Mouse (Mus musculus): ENCODE results near the gene Nupr1l. TPM values are rescaled to one million over a fixed set of nuclear protein-coding genes. Genes with fewer than 3 reads are reported as not detected.
"Not testable (repeated sequence)": the region's sequence is repeated elsewhere in the genome, so short reads cannot be mapped to it uniquely, and the experiment has no call there.

Gene Nupr1l
- polyA plus RNA-seq, 1 experiment from 2014 or later: 6.6 TPM

GRCm38 (mm10) chr5:129921972-129922371, 13.6 kb downstream of the Nupr1l start:
- Histone ChIP-seq H3K9ac (no peak overlapping the region), H3K4me2 (replicated peaks) (no peak overlapping the region), H3K9me3 (replicated peaks) (no peaks in the 10 kb centered on the region), H3K4me1 (no peaks in the 10 kb centered on the region), H3K27me3 (no peaks in the 10 kb centered on the region), H3K36me3 (no peaks in the 10 kb centered on the region), H3K4me3 (no peak overlapping the region), H3K27ac (no peak overlapping the region)
- 95% methylated on average over 4 of the region's 4 CpGs for WGBS
- ATAC-seq (ENCODE audit: low FRiP score): no peak

DNA sequence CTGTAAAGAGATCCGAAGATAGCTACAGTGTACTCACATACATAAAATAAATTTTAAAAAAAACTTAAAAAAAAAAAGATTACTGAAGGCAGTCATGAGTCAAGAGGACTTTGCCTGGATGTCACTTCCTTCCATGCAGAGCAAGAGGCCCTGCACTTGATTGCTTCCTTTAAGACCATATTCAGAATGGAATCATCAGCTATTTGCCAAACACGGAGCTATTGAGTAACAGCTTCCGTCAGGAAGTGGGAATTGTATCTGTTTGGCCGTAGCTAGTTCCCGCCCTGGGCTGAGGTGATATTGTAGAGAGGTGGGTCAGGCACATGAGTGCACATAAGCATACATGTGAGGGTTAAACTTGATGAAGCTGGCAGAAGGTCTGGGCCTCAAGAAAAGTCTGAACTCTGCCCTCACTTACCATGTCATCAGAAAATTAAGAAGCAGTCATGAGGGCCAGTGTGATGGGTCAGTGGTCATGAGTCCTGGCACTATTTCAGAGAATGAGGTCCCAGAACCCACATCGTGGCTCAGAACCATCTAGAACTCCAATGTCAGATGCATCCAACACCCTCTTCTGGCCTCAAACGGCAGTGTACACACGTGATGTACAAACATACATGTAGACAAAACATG, 16.6 kb downstream of the Nupr1l start:
- Histone ChIP-seq H3K4me3 (no peak overlapping the region), H3K9ac (no peak overlapping the region), H3K4me2 (replicated peaks) (no peak overlapping the region), H3K27ac (no peak overlapping the region), H3K27me3 (no peaks in the 10 kb centered on the region), H3K9me3 (replicated peaks) (no peaks in the 10 kb centered on the region), H3K4me1 (no peaks in the 10 kb centered on the region; the same call in 1 of the 2 replicates), H3K36me3 (no peaks in the 10 kb centered on the region)
- WGBS: 91% methylated on average over 8 of the region's 8 CpGs
- ATAC-seq (ENCODE audit: low FRiP score): no peak

- no peak for ATAC-seq (ENCODE audit: low FRiP score)
- no peak overlapping the region for H3K4me2 ChIP-seq (replicated peaks)
- WGBS: 77% methylated on average over 5 of the region's 5 CpGs
- H3K4me3 ChIP-seq: no peak overlapping the region
- no peaks in the 10 kb centered on the region for H3K9me3 ChIP-seq (replicated peaks)
- no peak overlapping the region for H3K9ac ChIP-seq
- H3K27ac ChIP-seq: no peak overlapping the region
- H3K27me3 ChIP-seq: no peaks in the 10 kb centered on the region
- H3K4me1 ChIP-seq: no peaks in the 10 kb centered on the region; the same call in 1 of the 2 replicates
- no peaks in the 10 kb centered on the region for H3K36me3 ChIP-seq
Measured at GRCm38 (mm10) chr5:129925933-129926332, 17.6 kb downstream of the Nupr1l start.

- Histone ChIP-seq H3K4me2 (replicated peaks) (no peak overlapping the region), H3K4me3 (no peak overlapping the region), H3K4me1 (no peaks in the 10 kb centered on the region; the same call in 1 of the 2 replicates), H3K27ac (no peak overlapping the region), H3K9ac (no peak overlapping the region), H3K27me3 (no peaks in the 10 kb centered on the region), H3K9me3 (replicated peaks) (no peaks in the 10 kb centered on the region), H3K36me3 (no peaks in the 10 kb centered on the region)
- WGBS: 56% methylated on average over 9 of the region's 9 CpGs
- no peak for ATAC-seq (ENCODE audit: low FRiP score)
Measured at GRCm38 (mm10) chr5:129929924-129930855, 21.9 kb downstream of the Nupr1l start.

DNA sequence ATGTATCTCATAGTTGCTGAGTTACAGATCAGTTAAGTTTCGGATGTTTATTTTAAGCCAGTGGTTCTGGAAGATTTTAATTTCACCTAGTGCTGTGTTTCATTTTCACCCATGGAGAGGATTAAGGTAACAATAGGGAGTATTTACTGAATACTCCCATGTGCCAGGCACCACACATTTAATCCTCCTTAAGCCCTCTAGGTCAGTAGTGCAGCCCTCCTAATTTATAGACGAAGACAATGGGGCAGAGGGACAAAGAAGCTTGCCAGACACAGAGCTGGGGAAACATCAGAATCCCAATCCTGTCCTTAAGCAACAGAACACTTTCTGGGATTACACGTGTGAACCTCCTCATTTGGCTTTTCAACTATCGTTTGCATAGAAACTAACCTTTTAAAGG, 28.6 kb downstream of the Nupr1l start:
- Histone ChIP-seq H3K4me3 (no peak overlapping the region), H3K36me3 (no peaks in the 10 kb centered on the region), H3K27ac (no peak overlapping the region), H3K4me2 (replicated peaks) (no peak overlapping the region), H3K9me3 (replicated peaks) (no peaks in the 10 kb centered on the region), H3K4me1 (no peaks in the 10 kb centered on the region), H3K27me3 (no peaks in the 10 kb centered on the region), H3K9ac (no peak overlapping the region)
- WGBS: 52% methylated on average over 4 of the region's 4 CpGs
- no peak for ATAC-seq (ENCODE audit: low FRiP score)

DNA sequence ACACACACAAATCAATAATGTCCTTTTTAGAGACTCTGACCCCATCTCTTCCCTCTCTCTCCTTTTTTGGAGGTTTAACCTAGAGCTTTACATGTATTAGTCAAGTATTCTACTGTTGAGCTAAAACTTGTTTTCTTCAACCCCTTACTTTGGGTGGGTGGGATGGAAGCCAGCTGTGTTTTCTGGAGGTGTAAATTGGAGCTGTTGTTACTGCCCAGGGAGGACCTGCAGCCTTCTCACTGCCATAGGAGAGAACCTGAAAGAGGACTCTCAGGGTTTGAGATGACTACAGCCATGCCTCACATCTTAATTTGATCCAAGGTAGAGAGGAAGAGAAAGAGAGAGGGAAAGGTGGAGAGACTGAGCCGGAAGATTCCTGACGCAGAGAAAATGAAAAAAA, 31.9 kb downstream of the Nupr1l start:
- Histone ChIP-seq H3K36me3 (0 out of 2 replicates have a peak, but pooled peaks cover 4% of the 10 kb centered on the region), H3K9me3 (replicated peaks) (no peaks in the 10 kb centered on the region), H3K4me3 (no peak overlapping the region), H3K27me3 (no peaks in the 10 kb centered on the region), H3K4me2 (replicated peaks) (no peak overlapping the region), H3K9ac (no peak overlapping the region), H3K27ac (no peak overlapping the region), H3K4me1 (peaks cover 6% of the 10 kb centered on the region; the same call in 1 of the 2 replicates)
- ATAC-seq (ENCODE audit: low FRiP score): no peak
- WGBS: 64% methylated on average over 2 of the region's 2 CpGs

DNA sequence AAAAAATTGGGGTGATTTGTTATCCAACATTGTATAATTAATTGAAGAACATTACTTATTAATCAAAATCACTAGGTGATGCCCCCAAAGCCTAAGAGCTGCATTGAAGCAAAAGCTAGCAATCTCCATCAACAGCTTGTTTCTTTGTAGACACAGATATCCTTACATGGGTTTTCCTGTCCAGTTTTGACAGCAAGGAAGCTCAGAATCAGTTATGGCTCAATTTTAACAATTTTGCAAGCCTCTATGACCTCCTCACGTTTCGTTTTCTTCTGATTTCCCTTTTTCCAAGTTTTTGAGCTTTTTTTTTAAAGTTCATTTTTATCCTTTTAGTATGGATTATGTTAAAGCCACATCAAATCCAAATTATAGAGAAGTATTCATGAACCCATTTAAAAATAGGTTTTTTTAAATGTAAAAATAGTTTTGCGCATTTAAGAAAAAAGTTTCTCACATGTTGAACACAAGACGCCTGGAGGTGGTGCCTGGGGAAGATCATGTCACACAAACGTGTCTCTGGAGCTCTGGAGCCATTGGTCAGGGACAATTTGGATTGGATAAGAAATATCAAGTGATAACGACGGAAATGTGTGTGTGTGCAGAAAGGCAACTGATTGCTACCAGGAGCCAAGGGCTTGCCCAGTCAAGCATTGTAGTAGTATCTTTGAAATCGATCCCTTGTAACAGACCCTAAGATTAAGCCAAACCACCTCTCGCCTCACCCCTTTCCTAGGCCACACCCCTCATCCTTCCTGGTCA, 32.6 kb downstream of the Nupr1l start:
- no peak for ATAC-seq (ENCODE audit: low FRiP score)
- no peaks in the 10 kb centered on the region for H3K9me3 ChIP-seq (replicated peaks)

GRCm38 (mm10) chr5:129941495-129942045, 33.2 kb downstream of the Nupr1l start, which contains the start of gene Vkorc1l1:
Gene Vkorc1l1 (plus strand): TSS chr5:129941970.
- Histone ChIP-seq H3K9ac (peak within 1 kb of the TSS; percentile 90), H3K4me2 (replicated peaks) (peak within 1 kb of the TSS; percentile 74), H3K27ac (peak within 1 kb of the TSS; percentile 79), H3K4me1 (peaks cover 6% of the 10 kb centered on the region; the same call in 1 of the 2 replicates), H3K27me3 (no peaks in the 10 kb centered on the region), H3K4me3 (peak within 1 kb of the TSS; percentile 90), H3K9me3 (replicated peaks) (no peaks in the 10 kb centered on the region), H3K36me3 (peaks cover 8% of the 10 kb centered on the region; the same call in 1 of the 2 replicates)
- WGBS: under 1% methylated on average over 56 of the region's 59 CpGs
- ATAC-seq (ENCODE audit: low FRiP score): peak; percentile 96

More for the DNA sequence above, 32.6 kb downstream of the Nupr1l start:
- Histone ChIP-seq H3K4me3 (peak overlapping the region; percentile 90), H3K4me1 (peaks cover 6% of the 10 kb centered on the region; the same call in 1 of the 2 replicates), H3K9ac (peak overlapping the region; percentile 27; the same call in 1 of the 2 replicates), H3K4me2 (replicated peaks) (peak overlapping the region; percentile 50), H3K36me3 (peaks cover 8% of the 10 kb centered on the region; the same call in 1 of the 2 replicates), H3K27ac (peak overlapping the region; percentile 64), H3K27me3 (no peaks in the 10 kb centered on the region)
- 9% methylated on average over 9 of the region's 9 CpGs for WGBS

DNA sequence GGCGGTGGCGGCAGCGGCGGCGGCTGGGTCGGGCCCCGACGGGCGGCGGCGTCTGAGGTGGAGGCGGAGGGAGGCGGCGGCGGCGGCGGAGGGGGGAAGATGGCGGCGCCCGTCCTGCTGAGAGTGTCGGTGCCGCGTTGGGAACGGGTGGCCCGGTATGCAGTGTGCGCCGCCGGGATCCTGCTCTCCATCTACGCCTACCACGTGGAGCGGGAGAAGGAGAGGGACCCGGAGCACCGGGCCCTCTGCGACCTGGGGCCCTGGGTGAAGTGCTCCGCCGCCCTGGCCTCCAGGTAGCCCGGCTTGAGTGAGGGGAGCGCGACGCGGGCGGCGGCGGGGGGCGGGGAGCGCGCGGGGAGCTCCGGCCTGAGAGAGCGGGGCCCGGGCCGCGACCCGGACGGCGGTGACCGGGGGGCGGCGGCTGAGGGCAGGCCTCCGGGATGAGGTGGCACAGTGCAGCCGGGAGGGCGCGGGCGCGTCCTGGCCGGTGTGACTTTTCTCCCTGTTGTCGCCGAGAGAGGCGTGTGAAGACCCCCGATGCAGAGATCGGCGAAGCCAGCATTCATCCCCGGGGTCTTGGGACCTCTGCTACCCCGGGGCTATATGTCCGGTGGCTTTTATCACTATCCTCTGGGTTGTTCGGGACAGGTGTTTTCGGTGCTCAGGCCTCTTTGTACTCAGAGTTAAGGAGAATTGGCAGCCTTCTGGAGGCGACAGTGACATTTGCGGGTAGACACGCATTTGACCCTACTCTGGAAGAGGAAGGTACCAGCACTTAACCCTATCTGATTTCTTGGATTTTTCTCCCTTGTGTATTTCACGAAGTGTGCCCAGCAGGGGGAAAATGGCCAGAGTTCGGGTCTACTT, 34.0 kb downstream of the Nupr1l start:
- Histone ChIP-seq H3K27ac (peak overlapping the region; percentile 79), H3K9ac (peak overlapping the region; percentile 90), H3K4me2 (replicated peaks) (peak overlapping the region; percentile 74), H3K4me3 (peak overlapping the region; percentile 90)
- H3K9me3 ChIP-seq (replicated peaks); H3K27me3 ChIP-seq; H3K36me3 ChIP-seq; H3K4me1 ChIP-seq: not testable (repeated sequence)
- peak; percentile 68 for ATAC-seq (ENCODE audit: low FRiP score)
- under 1% methylated on average over 49 of the region's 82 CpGs for WGBS

DNA sequence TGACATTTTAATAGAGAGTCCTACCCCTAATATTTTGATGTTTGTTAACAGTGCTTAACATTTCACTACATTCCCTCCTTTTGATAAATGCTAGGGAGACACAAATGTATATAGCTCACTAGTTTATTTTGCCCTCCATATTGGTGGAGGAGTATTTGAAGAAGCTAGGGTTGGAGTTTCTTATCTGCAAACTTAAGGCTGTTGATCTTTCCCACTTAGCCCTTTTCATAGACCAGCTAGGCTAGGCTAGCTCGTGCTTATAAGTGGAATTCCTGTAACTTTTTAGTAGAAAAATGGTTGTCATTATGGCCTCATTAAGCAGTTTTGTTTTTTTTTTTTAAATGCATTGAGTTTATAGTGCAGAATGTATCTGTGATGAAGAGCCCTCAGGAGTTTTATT, 35.1 kb downstream of the Nupr1l start:
- H3K4me3 ChIP-seq: no peak overlapping the region

DNA sequence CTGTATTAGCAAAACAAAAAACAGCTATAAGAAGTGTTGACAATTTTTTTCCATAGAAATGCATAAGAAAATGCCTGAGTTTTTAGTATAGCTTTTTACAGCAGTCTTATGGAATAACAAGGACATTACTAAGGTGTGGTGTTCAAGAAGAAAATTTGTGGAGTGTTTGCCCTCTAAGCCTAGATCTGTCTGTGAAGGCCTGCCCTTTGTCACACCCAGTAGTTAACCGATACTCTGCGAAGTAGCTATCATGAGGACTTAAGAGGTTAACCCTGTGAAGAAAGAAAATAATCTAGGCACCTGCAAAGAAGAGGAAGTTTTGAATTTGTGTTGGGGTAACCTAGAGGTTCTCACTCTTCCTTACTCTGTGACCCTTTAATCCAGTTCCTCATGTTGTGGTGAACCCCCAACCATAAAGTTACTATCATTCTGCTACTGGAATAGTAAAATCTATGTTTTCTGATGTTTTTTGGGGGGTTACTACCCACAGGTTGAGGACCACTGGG, 39.2 kb downstream of the Nupr1l start:
- no peak for ATAC-seq (ENCODE audit: low FRiP score)
- WGBS: 97% methylated on average over 2 of the region's 2 CpGs

More for the DNA sequence above, 35.1 kb downstream of the Nupr1l start:
- no peak overlapping the region for H3K27ac ChIP-seq
- no peaks in the 10 kb centered on the region for H3K9me3 ChIP-seq (replicated peaks)
- peaks cover 8% of the 10 kb centered on the region; the same call in 1 of the 2 replicates for H3K36me3 ChIP-seq
- no peak overlapping the region for H3K4me2 ChIP-seq (replicated peaks)
- H3K9ac ChIP-seq: no peak overlapping the region
- WGBS: 92% methylated on average over 1 of the region's 1 CpGs
- no peaks in the 10 kb centered on the region for H3K27me3 ChIP-seq
- ATAC-seq (ENCODE audit: low FRiP score): no peak
- peaks cover 6% of the 10 kb centered on the region; the same call in 1 of the 2 replicates for H3K4me1 ChIP-seq

More for the DNA sequence above, 39.2 kb downstream of the Nupr1l start:
- H3K4me3 ChIP-seq: no peak overlapping the region
- H3K4me1 ChIP-seq: peaks cover 6% of the 10 kb centered on the region; the same call in 1 of the 2 replicates
- no peak overlapping the region for H3K9ac ChIP-seq
- H3K27ac ChIP-seq: no peak overlapping the region
- no peaks in the 10 kb centered on the region for H3K9me3 ChIP-seq (replicated peaks)
- H3K27me3 ChIP-seq: no peaks in the 10 kb centered on the region
- H3K36me3 ChIP-seq: peaks cover 8% of the 10 kb centered on the region; the same call in 1 of the 2 replicates
- H3K4me2 ChIP-seq (replicated peaks): no peak overlapping the region

All from hindbrain, embryonic 12.5 days (tissue).